25 mouse cellular contexts compared by ENCODE assay signal in genomic region chr1:81755694-81756093, GRCm38 (mm10).
DNase-seq lines count a peak whose midpoint lies in the region; ATAC-seq and TF ChIP-seq lines count a peak whose summit lies in the region.
"Had no signal": no experiment of that assay in that cellular context is flagged by ENCODE, and none has a peak within 500 bp of the region (broad histone marks: within the 10 kb centered on the region; RNA-seq: fewer than 3 reads in every experiment).

No protein-coding gene starts in this region.

- no peaks in the 10 kb centered on the region for H3K36me3 ChIP-seq in embryonic facial prominence, embryonic 14.5 days (ENCODE audit: control insufficient read depth, insufficient read depth, low read length)
- no peaks in the 10 kb centered on the region for H3K36me3 ChIP-seq in embryonic facial prominence, embryonic 10.5 days (replicated peaks)
- no peaks in the 10 kb centered on the region for H3K36me3 ChIP-seq in lung, embryonic 15.5 days
- no peaks in the 10 kb centered on the region for H3K36me3 ChIP-seq in heart, embryonic 12.5 days
- H3K36me3 ChIP-seq: forebrain, embryonic 10.5 days; G1E; hindbrain, embryonic 13.5 days; limb, embryonic 12.5 days; midbrain, embryonic 12.5 days had no signal

- WGBS in embryonic facial prominence, embryonic 14.5 days = 61% methylated on average over 2 of the region's 2 CpGs
- WGBS in embryonic facial prominence, embryonic 10.5 days = 69% methylated on average over 2 of the region's 2 CpGs
- 60% methylated on average over 2 of the region's 2 CpGs for WGBS in lung, embryonic 15.5 days
- 51% methylated on average over 2 of the region's 2 CpGs for WGBS in lung, adult 2 months
- 20% methylated on average over 2 of the region's 2 CpGs for WGBS in heart, embryonic 12.5 days

- ATAC-seq in embryonic facial prominence, embryonic 14.5 days (ENCODE audit: low read depth) = peak; percentile 65; the same call in 1 of the 2 replicates
- ATAC-seq in lung, embryonic 15.5 days (ENCODE audit: borderline replicate concordance, extremely low read depth, low FRiP score, low TSS enrichment) = no peak
- no peak for ATAC-seq in heart, embryonic 12.5 days (ENCODE audit: insufficient number of reproducible peaks, low FRiP score)
- ATAC-seq in monocyte, adult 5-6 weeks (replicated peaks; ENCODE audit: insufficient number of reproducible peaks, low FRiP score, low TSS enrichment, poor library complexity, severe bottlenecking) = no peak
- ATAC-seq: forebrain, postnatal 0 days; liver, postnatal 0 days had no signal

- H3K4me2 ChIP-seq in embryonic facial prominence, embryonic 14.5 days (ENCODE audit: low read depth, low read length) = no peak overlapping the region
- no peak overlapping the region for H3K4me2 ChIP-seq in lung, embryonic 15.5 days
- H3K4me2 ChIP-seq in heart, embryonic 12.5 days = no peak overlapping the region
- H3K4me2 ChIP-seq: hindbrain, embryonic 13.5 days; limb, embryonic 12.5 days; liver, embryonic 11.5 days; midbrain, embryonic 12.5 days had no signal

- no peak for TF ChIP-seq CTCF in lung, adult 2 months (IDR thresholded peaks at IDR 0.05; ENCODE audit: insufficient read depth, low read length)

- no peak overlapping the region for H3K27ac ChIP-seq in embryonic facial prominence, embryonic 14.5 days (replicated peaks; ENCODE audit: low read depth, low read length)
- no peak overlapping the region for H3K27ac ChIP-seq in embryonic facial prominence, embryonic 10.5 days (replicated peaks)
- 0 out of 2 replicates have a peak overlapping the region, but pooled peaks have one; percentile 29 for H3K27ac ChIP-seq in lung, embryonic 15.5 days
- H3K27ac ChIP-seq in heart, embryonic 12.5 days (ENCODE audit: poor library complexity, severe bottlenecking) = peak overlapping the region; percentile 73
- H3K27ac ChIP-seq: forebrain, embryonic 10.5 days; hindbrain, embryonic 13.5 days; layer of hippocampus, adult 2 months; limb, embryonic 12.5 days; midbrain, embryonic 12.5 days had no signal

- no peaks in the 10 kb centered on the region for H3K4me1 ChIP-seq in embryonic facial prominence, embryonic 14.5 days (ENCODE audit: control insufficient read depth, insufficient read depth, low read length)
- H3K4me1 ChIP-seq in embryonic facial prominence, embryonic 10.5 days = no peaks in the 10 kb centered on the region
- no peaks in the 10 kb centered on the region for H3K4me1 ChIP-seq in lung, embryonic 15.5 days
- H3K4me1 ChIP-seq in lung, adult 2 months (ENCODE audit: control insufficient read depth, insufficient read depth, low read length) = no peaks in the 10 kb centered on the region
- 0 out of 2 replicates have a peak, but pooled peaks cover 2% of the 10 kb centered on the region for H3K4me1 ChIP-seq in heart, embryonic 12.5 days (replicated peaks)
- H3K4me1 ChIP-seq: hindbrain, embryonic 13.5 days; limb, embryonic 12.5 days; midbrain, embryonic 12.5 days had no signal

- no peaks in the 10 kb centered on the region for H3K9me3 ChIP-seq in embryonic facial prominence, embryonic 14.5 days (ENCODE audit: control insufficient read depth, low read length)
- H3K9me3 ChIP-seq in embryonic facial prominence, embryonic 10.5 days = no peaks in the 10 kb centered on the region
- H3K9me3 ChIP-seq in lung, embryonic 15.5 days = no peaks in the 10 kb centered on the region
- no peaks in the 10 kb centered on the region for H3K9me3 ChIP-seq in heart, embryonic 12.5 days (replicated peaks)
- H3K9me3 ChIP-seq: forebrain, embryonic 10.5 days; hindbrain, embryonic 13.5 days; limb, embryonic 12.5 days; midbrain, embryonic 12.5 days had no signal

- TF ChIP-seq POLR2A in lung, adult 2 months (IDR thresholded peaks at IDR 0.05; ENCODE audit: borderline replicate concordance, extremely low read depth, low read depth, low read length) = no peak

- no peak overlapping the region for H3K9ac ChIP-seq in embryonic facial prominence, embryonic 14.5 days (ENCODE audit: low read depth, low read length)
- H3K9ac ChIP-seq in lung, embryonic 15.5 days = no peak overlapping the region
- H3K9ac ChIP-seq in heart, embryonic 12.5 days = no peak overlapping the region
- H3K9ac ChIP-seq: forebrain, postnatal 0 days; hindbrain, embryonic 13.5 days; limb, embryonic 12.5 days; liver, postnatal 0 days; midbrain, embryonic 12.5 days had no signal

- no peak overlapping the region for H3K4me3 ChIP-seq in embryonic facial prominence, embryonic 14.5 days (ENCODE audit: low read depth, low read length)
- no peak overlapping the region for H3K4me3 ChIP-seq in embryonic facial prominence, embryonic 10.5 days
- no peak overlapping the region for H3K4me3 ChIP-seq in lung, embryonic 15.5 days
- no peak overlapping the region for H3K4me3 ChIP-seq in lung, adult 2 months (replicated peaks; ENCODE audit: extremely low read depth, low read depth, low read length)
- H3K4me3 ChIP-seq in heart, embryonic 12.5 days = no peak overlapping the region
- H3K4me3 ChIP-seq: forebrain, embryonic 10.5 days; hindbrain, embryonic 13.5 days; layer of hippocampus, adult 2 months; limb, embryonic 12.5 days; midbrain, embryonic 12.5 days had no signal

- no peaks in the 10 kb centered on the region for H3K27me3 ChIP-seq in embryonic facial prominence, embryonic 14.5 days (replicated peaks; ENCODE audit: control insufficient read depth, insufficient read depth, low read length)
- H3K27me3 ChIP-seq in embryonic facial prominence, embryonic 10.5 days (replicated peaks; ENCODE audit: low read depth, poor library complexity, severe bottlenecking) = no peaks in the 10 kb centered on the region
- H3K27me3 ChIP-seq in lung, embryonic 15.5 days = no peaks in the 10 kb centered on the region
- no peaks in the 10 kb centered on the region for H3K27me3 ChIP-seq in heart, embryonic 12.5 days (replicated peaks)
- H3K27me3 ChIP-seq: hindbrain, embryonic 13.5 days; limb, embryonic 12.5 days; midbrain, embryonic 12.5 days had no signal

- peak; percentile 27 for DNase-seq in embryonic facial prominence, embryonic 14.5 days (ENCODE audit: low spot score)
- DNase-seq in embryonic facial prominence, embryonic 10.5 days (ENCODE audit: low spot score) = no peak
- DNase-seq in lung, adult 2 months = no peak
- DNase-seq in heart, postnatal 4 days = peak; percentile 30
- no peak for DNase-seq in cerebellum, postnatal 10 days
- DNase-seq: adrenal gland, postnatal 10 days; cerebellum, adult 2 months; forebrain, postnatal 0 days; gastrocnemius, postnatal 36 days; kidney, adult 2 months; kidney, postnatal 25 days; liver, postnatal 0 days; lung, postnatal 14 days; right cerebral cortex, postnatal 25 days; thymus, postnatal 36 days had no signal

Comparison
In these comparisons a context has a peak if more than half of its experiments do, and no peak if none do; other contexts are left out.
1. DNase-seq: peak in embryonic facial prominence, embryonic 14.5 days (single experiment) and heart, postnatal 4 days (single experiment); none in embryonic facial prominence, embryonic 10.5 days (single experiment), lung, adult 2 months (single experiment) and cerebellum, postnatal 10 days (0 of 2).
2. H3K27ac ChIP-seq: peak in lung, embryonic 15.5 days (single experiment) and heart, embryonic 12.5 days (single experiment); none in embryonic facial prominence, embryonic 14.5 days (single experiment) and embryonic facial prominence, embryonic 10.5 days (single experiment).